Mouse (Mus musculus) gonadal fat pad, adult 2 months (tissue): ENCODE results near the gene Insm1. TPM values are rescaled to one million over a fixed set of nuclear protein-coding genes. Genes with fewer than 3 reads are reported as not detected.

Source experiments
- DNase-seq: peaks from one replicate; pipeline ENCODE4 v3.0.0-alpha.2; 2012; ENCODE audit warnings: low read depth
- polyA plus RNA-seq: library from polyadenylated mRNA; depleted of rRNA; stranded (reverse); fragments of >200 nt; gene quantifications from 2 replicates; pipeline ENCODE4 v1.2.3, GENCODE M21; 2012

Insm1 gene
- polyA plus RNA-seq, 1 experiment: not detected

GRCm38 (mm10) chr2:146224141-146224540 is 2.4 kb downstream of the Insm1 start:
- no peak for DNase-seq

GRCm38 (mm10) chr2:146225818-146226217 is 4.1 kb downstream of the Insm1 start:
- DNase-seq: no peak

GRCm38 (mm10) chr2:146226484-146226883 is 4.8 kb downstream of the Insm1 start:
- DNase-seq: no peak

GRCm38 (mm10) chr2:146227646-146228045 is 5.9 kb downstream of the Insm1 start:
- no peak for DNase-seq

GRCm38 (mm10) chr2:146228435-146228834 is 6.7 kb downstream of the Insm1 start:
- no peak for DNase-seq

GRCm38 (mm10) chr2:146231485-146231884 is 9.8 kb downstream of the Insm1 start:
- DNase-seq: no peak

- DNase-seq: no peak
Observed at GRCm38 (mm10) chr2:146239196-146239747, 17.6 kb downstream of the Insm1 start.

- DNase-seq: no peak
Observed at GRCm38 (mm10) chr2:146244049-146244448, 22.3 kb downstream of the Insm1 start.

GRCm38 (mm10) chr2:146245401-146245800 is 23.7 kb downstream of the Insm1 start:
- no peak for DNase-seq

- no peak for DNase-seq
Observed at GRCm38 (mm10) chr2:146246409-146247075, 24.8 kb downstream of the Insm1 start.

- DNase-seq: no peak
Observed at GRCm38 (mm10) chr2:146247576-146247975, 25.9 kb downstream of the Insm1 start.

GRCm38 (mm10) chr2:146249033-146249432 is 27.3 kb downstream of the Insm1 start:
- DNase-seq: no peak

- DNase-seq: no peak
Observed at GRCm38 (mm10) chr2:146250236-146250904, 28.6 kb downstream of the Insm1 start.

- no peak for DNase-seq
Observed at GRCm38 (mm10) chr2:146254387-146254786, 32.7 kb downstream of the Insm1 start.

GRCm38 (mm10) chr2:146255636-146256035 is 33.9 kb downstream of the Insm1 start:
- DNase-seq: no peak

GRCm38 (mm10) chr2:146256321-146256875 is 34.7 kb downstream of the Insm1 start:
- no peak for DNase-seq

GRCm38 (mm10) chr2:146257037-146257436 is 35.3 kb downstream of the Insm1 start:
- DNase-seq: no peak

GRCm38 (mm10) chr2:146257609-146258008 is 35.9 kb downstream of the Insm1 start:
- no peak for DNase-seq

GRCm38 (mm10) chr2:146258736-146259469 is 37.2 kb downstream of the Insm1 start:
- DNase-seq: no peak

- DNase-seq: no peak
Observed at GRCm38 (mm10) chr2:146259787-146260560, 38.3 kb downstream of the Insm1 start.

- DNase-seq: no peak
Observed at GRCm38 (mm10) chr2:146261146-146261545, 39.4 kb downstream of the Insm1 start.
